Mouse (Mus musculus) limb, embryonic 12.5 days (tissue): ENCODE measurements around the gene Ypel4. TPM values are rescaled to one million over a fixed set of nuclear protein-coding genes. Genes with fewer than 3 reads are reported as not detected.
A peak's percentile ranks its signal among the peaks of the same experiment; 100 is the strongest.
"Not testable (repeated sequence)": the region's sequence is repeated elsewhere in the genome, so short reads cannot be mapped to it uniquely, and the experiment has no call there.

Experiments used
- ATAC-seq: fragments of 200-750 bp; cut with Nextera tagmentation; 2 replicates; pipeline ENCODE4 v1.8.0; 2017; ENCODE audit warnings: low read depth, moderate TSS enrichment; ENCODE audit not compliant: insufficient number of reproducible peaks, insufficient read depth, low FRiP score, low TSS enrichment
- H3K27ac ChIP-seq: fragments of 300-500 bp; sonication (generic); 2 replicates; pipeline ENCODE4 v1.5.1; 2016; ENCODE audit warnings: mild to moderate bottlenecking, moderate library complexity
- H3K27me3 ChIP-seq: fragments of 300-500 bp; sonication (generic); 2 replicates; pipeline ENCODE4 v1.6.1; 2016; ENCODE audit warnings: mild to moderate bottlenecking, moderate library complexity
- H3K36me3 ChIP-seq: fragments of 300-500 bp; sonication (generic); 2 replicates; pipeline ENCODE4 v1.6.1; 2016; ENCODE audit warnings: mild to moderate bottlenecking, moderate library complexity
- H3K4me1 ChIP-seq: fragments of 300-500 bp; sonication (generic); replicated peaks from 2 replicates; pipeline ENCODE4 v1.6.1; 2016
- H3K4me2 ChIP-seq: fragments of 300-500 bp; sonication (generic); 2 replicates; pipeline ENCODE4 v1.6.1; 2016; ENCODE audit warnings: mild to moderate bottlenecking, moderate library complexity
- H3K4me3 ChIP-seq: fragments of 300-500 bp; sonication (generic); replicated peaks from 2 replicates; pipeline ENCODE4 v1.5.1; 2016; ENCODE audit warnings: mild to moderate bottlenecking
- H3K9ac ChIP-seq: fragments of 300-500 bp; sonication (generic); replicated peaks from 2 replicates; pipeline ENCODE4 v1.6.1; 2016; ENCODE audit warnings: mild to moderate bottlenecking, moderate library complexity
- H3K9me3 ChIP-seq: fragments of 300-500 bp; sonication (generic); 2 replicates; pipeline ENCODE4 v1.6.1; 2016; ENCODE audit warnings: mild to moderate bottlenecking, moderate library complexity
- WGBS: fragments of 180-500 bp; shearing (Covaris S2); methylation state at CpG from one replicate; pipeline ENCODE4 v1.1.7; 2016; 5-methylcytosine and 5-hydroxymethylcytosine counted together
- polyA plus RNA-seq: library from polyadenylated mRNA; unstranded; fragments of >200 nt; fragmentation: Nextera tagmentation; extraction: Ambion mirVana; gene quantifications from 2 replicates; pipeline ENCODE4 v1.2.1, GENCODE M21; 2016

Ypel4 gene
- polyA plus RNA-seq, 1 experiment from 2014 or later: 13.9 TPM

DNA sequence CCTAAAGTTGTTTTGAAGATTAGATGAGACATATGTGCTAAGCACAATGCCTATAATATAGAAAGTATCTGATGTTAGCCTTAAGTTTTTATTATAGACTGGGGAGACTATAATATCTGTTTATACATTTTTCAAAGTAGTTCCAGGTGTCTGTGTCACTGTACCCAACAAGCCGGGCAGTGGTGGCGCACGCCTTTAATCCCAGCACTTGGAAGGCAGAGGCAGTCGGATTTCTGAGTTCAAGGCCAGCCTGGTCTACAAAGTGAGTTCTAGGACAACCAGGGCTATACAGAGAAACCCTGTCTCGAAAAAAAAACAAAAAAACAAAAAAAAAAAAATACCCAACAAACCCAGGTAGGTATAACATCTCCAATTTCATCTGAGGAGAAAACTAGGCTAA, 5.7 kb upstream of the Ypel4 start:
- 0 out of 2 replicates have a peak overlapping the region, but pooled peaks have one; percentile 92 for H3K4me2 ChIP-seq
- not testable (repeated sequence) for ATAC-seq, H3K4me3 ChIP-seq, H3K4me1 ChIP-seq, H3K27ac ChIP-seq, H3K27me3 ChIP-seq, H3K9me3 ChIP-seq, H3K9ac ChIP-seq
- WGBS: 80% methylated on average over 5 of the region's 5 CpGs
- peaks cover 26% of the 10 kb centered on the region for H3K36me3 ChIP-seq

DNA sequence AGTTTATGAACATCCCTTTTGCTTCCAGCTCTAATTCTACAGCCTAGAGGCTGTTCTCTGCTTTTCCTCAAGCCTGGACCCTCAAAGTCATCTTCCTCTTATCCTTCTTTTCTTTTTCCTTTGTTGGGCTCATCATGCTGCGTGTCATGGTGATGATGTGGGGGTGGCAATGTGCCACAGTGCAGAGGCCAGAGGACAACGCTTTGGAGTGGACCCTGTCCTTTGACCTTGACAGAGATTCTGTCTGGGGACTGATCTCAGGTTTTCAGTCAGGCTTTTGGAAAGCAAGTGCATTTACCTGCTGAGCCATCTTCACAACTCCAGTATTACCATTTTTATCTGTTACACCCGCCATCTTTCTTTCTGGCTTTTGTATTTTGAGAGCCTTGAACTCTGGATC, 2.7 kb upstream of the Ypel4 start:
- no peak for ATAC-seq
- 79% methylated on average over 3 of the region's 3 CpGs for WGBS

DNA sequence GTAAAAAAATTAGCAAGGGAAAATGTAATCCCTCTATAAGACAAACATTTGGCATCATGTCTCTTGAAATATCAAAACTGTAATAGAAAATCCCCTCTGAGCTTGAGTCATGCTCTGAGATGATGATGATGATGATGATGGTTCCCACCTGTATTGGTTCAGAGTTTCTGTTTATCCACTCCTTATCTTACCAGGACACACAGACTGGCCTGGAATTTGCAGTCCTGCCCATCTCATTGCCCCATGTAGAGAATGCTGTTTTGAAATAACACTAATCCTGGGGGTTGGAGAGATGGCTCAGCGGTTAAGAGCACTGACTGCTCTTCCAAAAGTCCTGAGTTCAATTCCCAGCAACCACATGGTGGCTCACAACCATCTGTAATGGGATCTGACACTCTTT, 1.5 kb upstream of the Ypel4 start:
- Histone ChIP-seq H3K4me3 (no peak overlapping the region), H3K4me2 (no peak overlapping the region), H3K27me3 (no peaks in the 10 kb centered on the region), H3K27ac (no peak overlapping the region), H3K4me1 (peaks cover 39% of the 10 kb centered on the region), H3K36me3 (no peaks in the 10 kb centered on the region), H3K9ac (no peak overlapping the region), H3K9me3 (no peaks in the 10 kb centered on the region)
- WGBS: 80% methylated on average over 1 of the region's 1 CpGs
- no peak for ATAC-seq

More for the DNA sequence above, 2.7 kb upstream of the Ypel4 start:
- Histone ChIP-seq H3K27ac (no peak overlapping the region), H3K4me3 (no peak overlapping the region), H3K27me3 (no peaks in the 10 kb centered on the region), H3K36me3 (no peaks in the 10 kb centered on the region), H3K4me2 (no peak overlapping the region), H3K4me1 (peaks cover 32% of the 10 kb centered on the region), H3K9ac (no peak overlapping the region), H3K9me3 (no peaks in the 10 kb centered on the region)

DNA sequence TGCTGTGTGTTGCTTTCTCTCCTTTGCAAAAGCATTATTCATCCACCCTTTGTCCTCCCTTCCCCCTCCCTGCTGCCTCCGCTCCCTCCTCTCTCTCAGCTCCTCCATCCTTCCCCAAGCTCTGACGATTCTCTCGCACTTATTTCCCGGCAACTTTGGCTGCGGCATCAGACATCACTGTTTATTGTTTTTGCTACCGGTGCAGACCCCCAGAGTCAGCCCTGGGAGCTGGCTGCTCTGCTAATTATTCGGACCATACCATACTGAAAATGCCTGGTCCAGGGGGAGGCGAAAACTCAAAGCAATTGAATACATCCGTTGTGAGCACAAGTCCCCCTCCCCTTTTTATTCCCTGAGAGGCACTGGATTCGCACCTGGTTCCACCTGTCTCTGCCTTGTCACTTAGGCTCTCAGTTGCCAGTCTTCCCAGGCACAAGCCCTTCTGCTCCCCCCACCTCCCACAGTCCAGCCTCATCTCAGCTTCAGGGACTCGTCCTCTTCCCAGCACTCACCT, 550 bp downstream of the Ypel4 start:
- Histone ChIP-seq H3K4me3 (peak overlapping the region; percentile 50), H3K9me3 (no peaks in the 10 kb centered on the region), H3K4me1 (peaks cover 59% of the 10 kb centered on the region), H3K4me2 (peak overlapping the region; percentile 75), H3K27ac (peak overlapping the region; percentile 56; the same call in 1 of the 2 replicates), H3K27me3 (no peaks in the 10 kb centered on the region), H3K9ac (peak overlapping the region; percentile 74), H3K36me3 (no peaks in the 10 kb centered on the region)
- WGBS: under 1% methylated on average over 11 of the region's 11 CpGs
- ATAC-seq: 0 out of 2 replicates have a peak, but pooled peaks have one; percentile 5

GRCm38 (mm10) chr2:84734919-84735318, 1.1 kb downstream of the Ypel4 start:
- H3K4me2 ChIP-seq: peak overlapping the region; percentile 75
- H3K4me3 ChIP-seq: peak overlapping the region; percentile 50
- no peaks in the 10 kb centered on the region for H3K27me3 ChIP-seq
- no peak for ATAC-seq
- peaks cover 3% of the 10 kb centered on the region for H3K36me3 ChIP-seq
- H3K9me3 ChIP-seq: no peaks in the 10 kb centered on the region
- 5% methylated on average over 2 of the region's 2 CpGs for WGBS
- H3K27ac ChIP-seq: peak overlapping the region; percentile 56
- H3K9ac ChIP-seq: peak overlapping the region; percentile 74
- H3K4me1 ChIP-seq: peaks cover 64% of the 10 kb centered on the region

DNA sequence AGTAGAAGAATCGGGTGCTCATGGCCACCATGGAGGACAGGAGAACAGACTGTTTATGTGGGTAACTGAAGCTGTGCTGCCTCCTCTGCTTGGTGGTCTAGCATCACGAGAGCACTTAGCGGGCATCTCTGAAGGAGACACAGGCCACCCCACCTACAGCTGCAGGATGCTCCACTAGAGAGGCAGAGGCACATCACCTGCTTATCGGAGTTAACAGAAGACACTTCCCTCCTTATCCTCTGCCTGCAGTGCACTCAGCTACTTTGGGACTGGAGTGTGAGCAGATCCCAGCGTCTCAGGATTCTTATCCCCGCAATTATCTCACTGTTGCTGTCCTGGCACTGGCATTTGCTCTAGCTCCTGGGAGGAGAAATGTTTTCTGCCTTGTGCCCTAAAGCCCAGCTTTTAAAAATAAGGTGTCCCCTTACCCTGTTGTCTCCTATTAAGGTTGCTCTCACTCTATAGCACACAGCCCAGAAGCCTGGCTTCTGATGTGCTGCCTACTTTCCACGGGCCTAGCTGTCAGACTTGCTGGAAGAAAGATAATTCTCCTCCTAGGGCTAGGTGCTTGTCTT, 1.6 kb downstream of the Ypel4 start:
- Histone ChIP-seq H3K9me3 (no peaks in the 10 kb centered on the region), H3K36me3 (peaks cover 8% of the 10 kb centered on the region), H3K4me2 (peak overlapping the region; percentile 75), H3K4me3 (peak overlapping the region; percentile 50), H3K27ac (peak overlapping the region; percentile 56; the same call in 1 of the 2 replicates), H3K4me1 (peaks cover 69% of the 10 kb centered on the region), H3K9ac (peak overlapping the region; percentile 74), H3K27me3 (no peaks in the 10 kb centered on the region)
- ATAC-seq: no peak
- WGBS: 27% methylated on average over 7 of the region's 7 CpGs

- WGBS: 10% methylated on average over 27 of the region's 27 CpGs
- Histone ChIP-seq H3K9ac (peak overlapping the region; percentile 31; the same call in 1 of the 2 replicates), H3K4me1 (peaks cover 80% of the 10 kb centered on the region), H3K4me2 (peak overlapping the region; percentile 48), H3K9me3 (no peaks in the 10 kb centered on the region), H3K4me3 (peak overlapping the region; percentile 50), H3K27ac (peak overlapping the region; percentile 79), H3K27me3 (no peaks in the 10 kb centered on the region), H3K36me3 (peaks cover 18% of the 10 kb centered on the region)
- ATAC-seq: no peak
Measured at GRCm38 (mm10) chr2:84736312-84737161, 2.7 kb downstream of the Ypel4 start.

GRCm38 (mm10) chr2:84737451-84737925, 3.6 kb downstream of the Ypel4 start:
- Histone ChIP-seq H3K36me3 (peaks cover 23% of the 10 kb centered on the region), H3K27ac (peak overlapping the region; percentile 79), H3K4me3 (peak overlapping the region; percentile 50), H3K9me3 (no peaks in the 10 kb centered on the region), H3K4me1 (peaks cover 87% of the 10 kb centered on the region), H3K9ac (peak overlapping the region; percentile 42; the same call in 1 of the 2 replicates), H3K27me3 (no peaks in the 10 kb centered on the region), H3K4me2 (peak overlapping the region; percentile 48)
- WGBS: 3% methylated on average over 8 of the region's 8 CpGs
- ATAC-seq: no peak

- 1% methylated on average over 12 of the region's 12 CpGs for WGBS
- peak overlapping the region; percentile 13; the same call in 1 of the 2 replicates for H3K4me3 ChIP-seq
- no peak overlapping the region for H3K9ac ChIP-seq
Measured at GRCm38 (mm10) chr2:84738271-84738911, 4.5 kb downstream of the Ypel4 start.

DNA sequence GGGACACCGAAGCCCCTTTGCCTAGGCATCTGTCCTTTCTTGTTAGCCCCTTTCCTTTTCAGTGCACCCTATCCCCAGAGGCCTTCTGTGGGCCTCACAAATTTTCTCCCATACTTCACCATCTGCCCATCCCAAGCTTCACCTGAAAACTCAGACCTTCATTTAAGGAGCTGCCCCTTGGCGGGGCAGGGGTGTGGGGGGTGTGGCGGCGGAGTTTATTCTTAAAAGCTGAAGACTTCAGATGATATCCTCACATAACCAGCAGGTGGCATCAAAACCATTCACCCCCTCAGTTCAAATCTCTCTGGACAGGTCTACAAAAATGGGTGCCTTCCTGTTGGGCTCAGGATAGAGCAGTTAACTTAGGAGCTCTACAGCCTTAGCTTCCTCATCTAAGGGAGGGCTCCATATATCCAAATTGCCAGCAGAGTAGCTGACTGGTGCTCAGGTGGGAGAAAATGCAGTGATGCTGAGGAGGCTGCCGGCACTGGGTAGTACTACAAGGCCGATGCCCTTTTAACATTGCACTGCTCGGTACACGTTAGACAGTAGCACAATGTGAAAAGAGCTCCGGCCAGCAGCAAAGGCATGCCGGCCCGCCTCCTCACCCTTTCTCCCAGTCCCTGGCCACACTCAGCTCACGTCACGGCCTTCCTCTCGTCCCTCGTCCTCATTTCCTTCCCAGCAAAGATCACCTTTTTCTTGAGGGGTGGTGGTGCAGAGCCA, 6.9 kb downstream of the Ypel4 start:
- Histone ChIP-seq H3K9ac (no peak overlapping the region; the same call in 1 of the 2 replicates), H3K4me3 (peak overlapping the region; percentile 91), H3K36me3 (peaks cover 23% of the 10 kb centered on the region), H3K4me1 (peaks cover 73% of the 10 kb centered on the region), H3K27me3 (no peaks in the 10 kb centered on the region), H3K9me3 (no peaks in the 10 kb centered on the region), H3K4me2 (peak overlapping the region; percentile 98), H3K27ac (peak overlapping the region; percentile 67)
- no peak for ATAC-seq
- WGBS: 83% methylated on average over 15 of the region's 15 CpGs

More at GRCm38 (mm10) chr2:84738271-84738911, 4.5 kb downstream of the Ypel4 start:
- Histone ChIP-seq H3K27ac (peak overlapping the region; percentile 79), H3K9me3 (no peaks in the 10 kb centered on the region), H3K4me2 (peak overlapping the region; percentile 48), H3K4me1 (peaks cover 84% of the 10 kb centered on the region), H3K36me3 (peaks cover 23% of the 10 kb centered on the region), H3K27me3 (no peaks in the 10 kb centered on the region)
- no peak for ATAC-seq
